Mouse (Mus musculus) testis, postnatal 14 days (tissue): ENCODE measurements around the gene Gm28729.
"Not testable (repeated sequence)": the region's sequence is repeated elsewhere in the genome, so short reads cannot be mapped to it uniquely, and the experiment has no call there.

Source experiments
- DNase-seq: peaks from one replicate; pipeline ENCODE4 v3.0.0; 2021; ENCODE audit warnings: low spot score

Gene Gm28729

GRCm38 (mm10) chr9:96524972-96525506 is at the start of gene Gm28729:
TSS of gene Gm28729 (minus strand) at chr9:96525264.
- no peak for DNase-seq

GRCm38 (mm10) chr9:96573252-96573651 is 48.2 kb upstream of the Gm28729 start:
- DNase-seq = no peak

DNA sequence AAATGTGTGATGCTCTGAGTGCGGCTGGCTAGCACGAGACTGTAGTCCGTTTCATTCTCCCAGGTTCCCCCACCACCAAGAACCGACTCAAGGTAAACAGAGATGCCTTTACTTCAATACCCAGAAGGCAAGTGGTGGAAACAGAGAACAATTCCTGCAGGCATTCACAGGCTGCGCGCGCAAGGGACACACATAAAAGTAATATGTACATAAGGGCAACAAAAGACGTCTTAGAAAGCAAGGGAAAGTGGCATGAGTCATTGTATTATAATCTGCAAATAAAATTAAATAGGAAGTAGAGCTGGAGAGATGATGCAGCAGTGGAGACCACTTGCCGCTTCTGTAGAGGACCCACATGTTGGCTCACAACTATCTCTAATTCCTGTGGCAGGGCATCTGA is 47.7 kb upstream of the Gm28729 start:
- no peak for DNase-seq

GRCm38 (mm10) chr9:96566470-96566996 is 41.5 kb upstream of the Gm28729 start:
- no peak for DNase-seq

- no peak for DNase-seq
Observed at GRCm38 (mm10) chr9:96563501-96563900, 38.4 kb upstream of the Gm28729 start.

GRCm38 (mm10) chr9:96559148-96559547 is 34.1 kb upstream of the Gm28729 start:
- DNase-seq = no peak

DNA sequence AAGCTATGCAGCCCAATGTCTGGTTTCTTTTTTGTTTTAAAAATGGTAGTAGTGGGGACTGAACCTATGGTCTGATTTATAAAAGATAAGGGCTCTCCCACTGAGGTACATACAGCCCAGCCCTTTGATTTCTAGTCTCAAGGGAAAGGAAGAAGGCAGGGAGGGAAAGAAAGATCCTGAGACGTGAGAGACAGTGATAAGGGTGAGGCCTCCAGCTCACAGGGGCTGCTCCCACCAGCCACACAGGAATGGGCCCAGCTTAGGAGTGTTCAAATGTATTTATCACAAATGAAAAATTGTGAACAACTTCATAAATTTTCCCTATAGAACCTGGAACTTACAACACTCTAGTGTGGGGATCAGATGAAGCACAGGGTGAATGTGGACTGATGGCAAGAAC is 33.5 kb upstream of the Gm28729 start:
- DNase-seq = no peak

GRCm38 (mm10) chr9:96554095-96554494 is 29.0 kb upstream of the Gm28729 start:
- no peak for DNase-seq

- no peak for DNase-seq
Observed at GRCm38 (mm10) chr9:96545410-96545809, 20.3 kb upstream of the Gm28729 start.

DNA sequence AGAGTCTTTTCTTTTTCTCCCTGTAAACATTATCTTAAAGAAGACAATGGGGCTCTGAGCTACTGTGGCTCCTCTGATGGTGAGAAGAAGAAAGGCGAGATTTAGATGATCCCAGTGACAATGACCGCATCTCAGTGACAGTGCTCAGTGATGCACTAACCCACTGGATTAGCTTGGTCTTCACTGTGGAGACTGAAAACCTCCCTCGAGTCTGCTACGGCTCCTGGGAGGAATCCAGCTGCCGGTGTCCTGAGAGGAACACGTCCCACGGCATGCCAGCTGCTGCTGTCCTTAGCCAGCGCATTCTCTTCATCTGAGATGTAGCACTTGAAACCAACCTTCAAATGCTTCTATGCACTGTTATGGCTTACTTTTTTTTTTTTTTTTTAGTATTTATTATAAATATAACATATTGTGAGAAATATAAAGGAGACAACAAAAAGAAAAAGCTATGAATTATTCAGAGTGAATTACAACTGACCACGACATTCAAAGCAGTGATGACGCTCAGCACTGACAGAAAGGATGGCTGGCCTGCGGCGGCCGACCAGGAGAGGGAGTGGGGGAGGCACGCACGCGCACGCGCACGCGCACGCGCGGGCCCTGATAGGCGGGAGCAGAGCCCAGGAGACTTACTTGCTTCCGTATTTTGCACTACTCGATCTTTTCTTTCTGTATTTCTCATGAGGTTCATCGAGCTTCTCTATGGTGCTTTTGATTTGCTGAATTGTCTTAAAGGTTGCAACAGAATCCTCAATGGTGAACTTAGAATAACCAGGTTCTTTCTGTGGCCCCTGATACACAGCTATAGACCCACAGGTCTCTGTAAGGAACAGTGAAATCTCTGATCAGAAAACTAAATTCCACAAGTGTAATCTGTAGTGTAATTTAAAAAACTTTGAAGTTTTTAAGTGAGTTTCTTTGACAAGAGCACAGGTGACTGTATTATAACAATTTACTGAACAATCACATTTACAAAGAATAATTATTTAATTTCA is 18.9 kb upstream of the Gm28729 start:
- peak; percentile 42 for DNase-seq

DNA sequence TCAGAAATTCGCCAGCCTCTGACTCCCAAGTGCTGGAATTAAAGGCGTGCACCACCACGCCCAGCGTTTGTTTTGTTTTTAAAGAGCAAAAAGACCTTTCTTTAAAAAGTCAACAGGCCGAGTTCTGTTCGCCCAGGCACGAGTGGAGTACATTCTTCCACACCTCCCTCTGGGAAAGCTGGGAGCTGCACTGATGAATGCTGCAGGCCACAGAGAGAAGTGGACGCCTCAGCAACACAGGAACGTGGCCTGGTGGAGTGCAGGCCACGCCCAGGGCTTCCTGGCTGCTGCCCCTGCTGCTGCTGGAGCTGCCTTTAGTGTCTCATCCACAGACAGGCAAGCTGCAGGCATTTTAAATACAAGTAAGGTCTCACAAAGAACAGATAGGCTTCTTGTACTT is 13.9 kb upstream of the Gm28729 start:
- DNase-seq = no peak

DNA sequence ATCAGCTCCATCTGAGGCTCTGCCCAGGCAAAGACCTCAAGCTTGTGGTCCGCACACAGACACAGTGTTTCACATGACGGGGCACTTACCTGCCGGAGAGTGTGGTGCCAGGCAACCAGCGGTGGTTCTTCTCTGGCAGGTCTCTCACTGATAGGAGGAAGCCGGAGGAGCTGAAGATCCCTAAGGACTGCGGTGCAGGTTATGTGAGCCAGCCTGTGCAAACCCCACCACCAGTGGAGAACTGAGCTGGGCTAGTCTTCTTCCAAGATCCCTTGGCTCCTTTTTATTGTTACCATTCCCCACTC is 12.5 kb upstream of the Gm28729 start:
- DNase-seq = peak; percentile 46

- peak; percentile 48 for DNase-seq
Observed at GRCm38 (mm10) chr9:96536895-96537614, 12.0 kb upstream of the Gm28729 start.

GRCm38 (mm10) chr9:96536093-96536492 is 11.0 kb upstream of the Gm28729 start:
- DNase-seq = not testable (repeated sequence)

DNA sequence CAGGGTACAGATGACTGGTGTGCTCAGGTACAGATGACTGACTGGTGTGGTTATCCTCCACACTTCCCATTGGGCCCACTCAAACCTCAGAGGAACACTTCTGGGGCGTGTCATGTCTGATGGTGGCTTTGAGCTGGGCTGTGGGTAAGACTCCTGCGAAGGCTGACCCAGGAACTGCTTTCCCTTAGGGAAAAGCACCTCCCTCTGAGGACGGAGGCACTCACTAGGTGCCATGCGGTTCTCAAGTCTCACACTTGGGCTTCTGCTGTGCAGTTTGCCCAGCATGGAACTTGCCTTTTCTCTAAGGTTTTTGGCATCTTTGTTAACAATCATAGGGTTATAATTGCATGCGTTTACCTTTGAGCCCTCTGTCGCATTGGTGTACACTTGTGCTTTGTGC is 10.4 kb upstream of the Gm28729 start:
- DNase-seq = no peak

GRCm38 (mm10) chr9:96534256-96534655 is 9.2 kb upstream of the Gm28729 start:
- DNase-seq = no peak

DNA sequence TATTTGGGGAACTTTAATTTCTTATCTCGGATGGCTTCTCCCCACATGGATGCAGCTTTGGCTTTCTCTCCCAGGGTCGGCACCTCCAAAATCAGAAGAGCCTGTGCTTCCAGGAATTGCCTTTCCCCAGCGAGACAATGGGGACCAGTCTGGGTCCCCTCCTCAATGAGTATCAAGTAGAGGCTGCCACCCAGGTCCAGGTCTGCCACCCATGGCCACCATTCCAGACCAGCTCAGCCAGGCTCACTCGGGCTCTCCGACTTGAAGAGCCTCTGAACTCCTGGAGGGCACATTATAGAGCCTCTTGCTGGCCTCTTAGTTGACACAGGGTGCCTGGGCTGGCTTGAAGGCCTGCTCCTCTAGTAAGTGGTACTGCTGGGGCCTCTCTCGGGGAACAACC is 8.4 kb upstream of the Gm28729 start:
- no peak for DNase-seq

DNA sequence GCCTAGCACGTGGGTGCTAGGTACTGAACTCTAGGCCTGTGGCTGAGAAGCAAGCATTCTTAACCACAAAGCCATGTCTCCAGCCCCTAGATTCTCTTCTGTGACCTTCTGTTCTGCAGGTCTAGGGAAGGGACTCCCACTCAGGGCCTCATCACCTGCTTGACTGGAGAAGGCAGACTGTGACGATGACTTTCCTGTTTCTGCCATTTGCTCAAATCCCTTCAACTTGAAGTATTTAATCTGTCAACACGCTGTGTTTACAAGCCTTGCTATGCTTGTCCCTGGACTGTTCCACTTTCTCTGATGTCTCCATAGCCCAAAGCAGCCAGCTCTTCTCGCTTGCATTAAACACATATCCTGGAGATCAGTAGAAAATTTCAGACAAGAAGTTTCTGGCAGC is 7.5 kb upstream of the Gm28729 start:
- no peak for DNase-seq

GRCm38 (mm10) chr9:96530674-96531081 is 5.6 kb upstream of the Gm28729 start:
- peak; percentile 31 for DNase-seq

- no peak for DNase-seq
Observed at GRCm38 (mm10) chr9:96529961-96530673, 5.1 kb upstream of the Gm28729 start.

GRCm38 (mm10) chr9:96526011-96526410 is 947 bp upstream of the Gm28729 start:
- DNase-seq = no peak

- no peak for DNase-seq
Observed at GRCm38 (mm10) chr9:96523148-96523547, 1.9 kb downstream of the Gm28729 start.
